Mouse (Mus musculus) kidney, adult 2 months (tissue): ENCODE data around the gene Cbx1.

Source experiments
- CTCF ChIP-seq: fragments of 200-500 bp; conservative IDR thresholded peaks from 2 replicates; pipeline ENCODE4 v1.5.1; 2011; ENCODE audit warnings: low read depth, mild to moderate bottlenecking, control low read depth, low read length, moderate library complexity, mixed read lengths; ENCODE audit not compliant: insufficient read depth, insufficient read length
- POLR2A ChIP-seq: fragments of 200-500 bp; IDR thresholded peaks from one replicate; pipeline ENCODE4 v1.6.1; 2011; ENCODE audit warnings: low read depth, low read length, control low read depth

DNA sequence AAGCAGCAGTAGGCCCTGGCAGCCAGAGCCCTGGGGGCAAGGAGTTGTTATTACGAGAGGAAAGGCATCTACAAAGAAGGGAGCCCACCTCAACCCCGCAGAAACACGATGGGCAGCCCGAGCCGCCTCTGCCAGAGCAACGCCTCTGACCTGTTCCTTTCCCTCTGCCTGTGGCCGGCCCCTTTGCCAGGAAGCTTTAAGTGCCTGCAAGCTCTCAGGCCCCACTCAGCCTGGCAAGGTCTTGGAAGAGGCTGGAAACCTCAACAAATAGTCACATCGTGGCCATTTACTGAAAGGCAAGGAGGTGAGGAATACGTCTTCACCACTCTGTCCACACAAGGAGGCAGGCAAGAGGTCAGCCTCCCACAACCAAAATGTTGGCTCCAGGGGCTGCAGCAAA, 20.7 kb upstream of the Cbx1 start:
- no peak for TF ChIP-seq CTCF
- no peak for TF ChIP-seq POLR2A
